Mouse (Mus musculus) neural tube, embryonic 12.5 days (tissue): ENCODE results near the gene Cyp2d11. TPM values are rescaled to one million over a fixed set of nuclear protein-coding genes. Genes with fewer than 3 reads are reported as not detected.
"Not testable (repeated sequence)": the region's sequence is repeated elsewhere in the genome, so short reads cannot be mapped to it uniquely, and the experiment has no call there.

Source experiments
- ATAC-seq: fragments of 200-750 bp; cut with Nextera tagmentation; 2 replicates; pipeline ENCODE4 v1.8.0; 2017; ENCODE audit warnings: low read depth, mild to moderate bottlenecking, moderate TSS enrichment, moderate library complexity; ENCODE audit not compliant: low FRiP score
- H3K27ac ChIP-seq: fragments of 300-500 bp; sonication (generic); 2 replicates; pipeline ENCODE4 v1.5.1; 2016
- H3K27me3 ChIP-seq: fragments of 300-500 bp; sonication (generic); replicated peaks from 2 replicates; pipeline ENCODE4 v1.6.1; 2016; ENCODE audit warnings: mild to moderate bottlenecking
- H3K36me3 ChIP-seq: fragments of 300-500 bp; sonication (generic); 2 replicates; pipeline ENCODE4 v1.6.1; 2016; ENCODE audit warnings: mild to moderate bottlenecking
- H3K4me1 ChIP-seq: fragments of 300-500 bp; sonication (generic); 2 replicates; pipeline ENCODE4 v1.6.1; 2016
- H3K4me2 ChIP-seq: fragments of 300-500 bp; sonication (generic); replicated peaks from 2 replicates; pipeline ENCODE4 v1.6.1; 2016; ENCODE audit warnings: mild to moderate bottlenecking
- H3K4me3 ChIP-seq: fragments of 300-500 bp; sonication (generic); 2 replicates; pipeline ENCODE4 v1.5.1; 2016
- H3K9ac ChIP-seq: fragments of 300-500 bp; sonication (generic); 2 replicates; pipeline ENCODE4 v1.6.1; 2016; ENCODE audit warnings: mild to moderate bottlenecking
- H3K9me3 ChIP-seq: fragments of 300-500 bp; sonication (generic); 2 replicates; pipeline ENCODE4 v1.6.1; 2016; ENCODE audit warnings: mild to moderate bottlenecking
- WGBS: fragments of 180-500 bp; shearing (Covaris S2); methylation state at CpG from one replicate; pipeline ENCODE4 v1.1.7; 2016; 5-methylcytosine and 5-hydroxymethylcytosine counted together
- polyA plus RNA-seq: library from polyadenylated mRNA; unstranded; fragments of >200 nt; fragmentation: Nextera tagmentation; extraction: Ambion mirVana; gene quantifications from 2 replicates; pipeline ENCODE4 v1.2.1, GENCODE M21; 2016

Cyp2d11 gene
- not detected in 2 replicates for polyA plus RNA-seq

GRCm38 (mm10) chr15:82393922-82394321, at the start of gene Cyp2d11:
Gene Cyp2d11, minus strand, starts transcription at chr15:82394022.
- not testable (repeated sequence) for H3K4me3 ChIP-seq, H3K27me3 ChIP-seq, H3K9me3 ChIP-seq, H3K36me3 ChIP-seq, H3K4me1 ChIP-seq, ATAC-seq, H3K27ac ChIP-seq, H3K9ac ChIP-seq, H3K4me2 ChIP-seq
- WGBS: 84% methylated on average over 2 of the region's 2 CpGs

- WGBS: 69% methylated on average over 5 of the region's 5 CpGs
- Histone ChIP-seq H3K9me3 (no peaks in the 10 kb centered on the region), H3K4me2 (no peak overlapping the region), H3K27me3 (no peaks in the 10 kb centered on the region), H3K36me3 (no peaks in the 10 kb centered on the region), H3K4me1 (no peaks in the 10 kb centered on the region), H3K9ac (no peak overlapping the region), H3K4me3 (no peak overlapping the region), H3K27ac (no peak overlapping the region)
- no peak for ATAC-seq
Measured at GRCm38 (mm10) chr15:82437975-82438617, 44.3 kb upstream of the Cyp2d11 start.

GRCm38 (mm10) chr15:82435606-82436005, 41.8 kb upstream of the Cyp2d11 start:
- ATAC-seq: no peak
- no peaks in the 10 kb centered on the region for H3K27me3 ChIP-seq
- H3K4me2 ChIP-seq: no peak overlapping the region
- no peak overlapping the region for H3K4me3 ChIP-seq
- no peak overlapping the region for H3K27ac ChIP-seq
- H3K36me3 ChIP-seq: no peaks in the 10 kb centered on the region
- 90% methylated on average over 2 of the region's 2 CpGs for WGBS
- H3K9ac ChIP-seq: no peak overlapping the region
- no peaks in the 10 kb centered on the region for H3K9me3 ChIP-seq
- H3K4me1 ChIP-seq: no peaks in the 10 kb centered on the region

- 85% methylated on average over 3 of the region's 3 CpGs for WGBS
- ATAC-seq: no peak
- Histone ChIP-seq H3K4me1 (no peaks in the 10 kb centered on the region), H3K27me3 (no peaks in the 10 kb centered on the region), H3K36me3 (no peaks in the 10 kb centered on the region), H3K4me3 (no peak overlapping the region), H3K9me3 (no peaks in the 10 kb centered on the region), H3K4me2 (no peak overlapping the region), H3K27ac (no peak overlapping the region), H3K9ac (no peak overlapping the region)
Measured at GRCm38 (mm10) chr15:82435011-82435410, 41.2 kb upstream of the Cyp2d11 start.

- Histone ChIP-seq H3K9me3 (no peaks in the 10 kb centered on the region), H3K36me3 (no peaks in the 10 kb centered on the region), H3K4me1 (no peaks in the 10 kb centered on the region), H3K9ac (no peak overlapping the region), H3K27me3 (no peaks in the 10 kb centered on the region), H3K4me3 (no peak overlapping the region), H3K27ac (no peak overlapping the region), H3K4me2 (no peak overlapping the region)
- 95% methylated on average over 3 of the region's 3 CpGs for WGBS
- ATAC-seq: no peak
Measured at GRCm38 (mm10) chr15:82434541-82434940, 40.7 kb upstream of the Cyp2d11 start.

GRCm38 (mm10) chr15:82433621-82434020, 39.8 kb upstream of the Cyp2d11 start:
- 98% methylated on average over 3 of the region's 3 CpGs for WGBS
- Histone ChIP-seq H3K4me2 (no peak overlapping the region), H3K27ac (no peak overlapping the region), H3K9me3 (no peaks in the 10 kb centered on the region), H3K36me3 (no peaks in the 10 kb centered on the region), H3K9ac (no peak overlapping the region), H3K27me3 (no peaks in the 10 kb centered on the region), H3K4me3 (no peak overlapping the region), H3K4me1 (no peaks in the 10 kb centered on the region)
- no peak for ATAC-seq

GRCm38 (mm10) chr15:82433137-82433536, 39.3 kb upstream of the Cyp2d11 start, which contains the start of gene Cyp2d9:
Gene Cyp2d9, plus strand, starts transcription at chr15:82433437.
- Histone ChIP-seq H3K27me3 (no peaks in the 10 kb centered on the region), H3K36me3 (no peaks in the 10 kb centered on the region), H3K4me1 (no peaks in the 10 kb centered on the region), H3K4me2 (no peak within 1 kb of the TSS), H3K27ac (no peak within 1 kb of the TSS), H3K9me3 (no peaks in the 10 kb centered on the region), H3K4me3 (no peak within 1 kb of the TSS), H3K9ac (no peak within 1 kb of the TSS)
- ATAC-seq: no peak

GRCm38 (mm10) chr15:82423471-82423870, 29.6 kb upstream of the Cyp2d11 start:
- no peak for ATAC-seq
- Histone ChIP-seq H3K9me3 (no peaks in the 10 kb centered on the region), H3K36me3 (no peaks in the 10 kb centered on the region), H3K27ac (no peak overlapping the region), H3K4me1 (no peaks in the 10 kb centered on the region), H3K27me3 (no peaks in the 10 kb centered on the region), H3K9ac (no peak overlapping the region), H3K4me3 (no peak overlapping the region), H3K4me2 (no peak overlapping the region)
- 83% methylated on average over 3 of the region's 3 CpGs for WGBS

GRCm38 (mm10) chr15:82422935-82423334, 29.1 kb upstream of the Cyp2d11 start:
- no peaks in the 10 kb centered on the region for H3K27me3 ChIP-seq
- no peak overlapping the region for H3K4me3 ChIP-seq
- no peaks in the 10 kb centered on the region for H3K4me1 ChIP-seq
- no peak overlapping the region for H3K9ac ChIP-seq
- 79% methylated on average over 4 of the region's 4 CpGs for WGBS
- H3K27ac ChIP-seq: no peak overlapping the region
- no peak overlapping the region for H3K4me2 ChIP-seq
- H3K9me3 ChIP-seq: no peaks in the 10 kb centered on the region
- H3K36me3 ChIP-seq: no peaks in the 10 kb centered on the region
- no peak for ATAC-seq

GRCm38 (mm10) chr15:82418616-82419015, 24.8 kb upstream of the Cyp2d11 start:
- H3K9me3 ChIP-seq: no peaks in the 10 kb centered on the region
- no peak overlapping the region for H3K9ac ChIP-seq
- no peaks in the 10 kb centered on the region for H3K27me3 ChIP-seq
- H3K4me1 ChIP-seq: peaks cover 8% of the 10 kb centered on the region; the same call in 1 of the 2 replicates
- no peak overlapping the region for H3K27ac ChIP-seq
- no peaks in the 10 kb centered on the region for H3K36me3 ChIP-seq
- no peak overlapping the region for H3K4me2 ChIP-seq
- WGBS: 81% methylated on average over 1 of the region's 1 CpGs
- H3K4me3 ChIP-seq: no peak overlapping the region
- ATAC-seq: no peak

GRCm38 (mm10) chr15:82416797-82417789, 23.3 kb upstream of the Cyp2d11 start:
- ATAC-seq: peak; percentile 78
- Histone ChIP-seq H3K4me2 (peak overlapping the region; percentile 40), H3K4me3 (no peak overlapping the region), H3K27ac (no peak overlapping the region), H3K4me1 (peaks cover 8% of the 10 kb centered on the region; the same call in 1 of the 2 replicates), H3K9me3 (no peaks in the 10 kb centered on the region), H3K27me3 (no peaks in the 10 kb centered on the region), H3K36me3 (no peaks in the 10 kb centered on the region), H3K9ac (no peak overlapping the region)
- WGBS: 28% methylated on average over 16 of the region's 16 CpGs

GRCm38 (mm10) chr15:82407536-82407935, 13.7 kb upstream of the Cyp2d11 start:
- H3K9me3 ChIP-seq: no peaks in the 10 kb centered on the region
- H3K27ac ChIP-seq: no peak overlapping the region
- H3K27me3 ChIP-seq: no peaks in the 10 kb centered on the region
- no peak overlapping the region for H3K9ac ChIP-seq
- no peaks in the 10 kb centered on the region for H3K4me1 ChIP-seq
- ATAC-seq: no peak
- 87% methylated on average over 4 of the region's 4 CpGs for WGBS
- no peak overlapping the region for H3K4me3 ChIP-seq
- no peaks in the 10 kb centered on the region for H3K36me3 ChIP-seq
- no peak overlapping the region for H3K4me2 ChIP-seq
